Mouse (Mus musculus): ENCODE measurements around the gene N4bp1. TPM values are rescaled to one million over a fixed set of nuclear protein-coding genes. Genes with fewer than 3 reads are reported as not detected.

The N4bp1 gene
- polyA plus RNA-seq, 1 experiment = 13.2 TPM

- Histone ChIP-seq H3K27ac (ENCODE audit: insufficient read depth, low read depth, low read length) (no peak overlapping the region), H3K27me3 (replicated peaks; ENCODE audit: control insufficient read depth, insufficient read depth, low read length) (no peaks in the 10 kb centered on the region), H3K36me3 (ENCODE audit: control insufficient read depth, insufficient read depth, low read length) (no peaks in the 10 kb centered on the region), H3K4me3 (ENCODE audit: insufficient read depth, low read depth, low read length) (no peak overlapping the region), H3K4me1 (ENCODE audit: control insufficient read depth, insufficient read depth, low read length) (peaks cover 12% of the 10 kb centered on the region; the same call in 1 of the 2 replicates)
- TF ChIP-seq POLR2A (IDR thresholded peaks at IDR 0.05; ENCODE audit: low read depth, low read length) (no peak), CTCF (conservative IDR thresholded peaks at IDR 0.05; ENCODE audit: insufficient read depth, insufficient read length, low read depth, low read length) (no peak)
- WGBS = 73% methylated on average over 7 of the region's 7 CpGs
- peak; percentile 37 for DNase-seq
Observed at GRCm38 (mm10) chr8:86897726-86898419, 12.8 kb upstream of the N4bp1 start.

DNA sequence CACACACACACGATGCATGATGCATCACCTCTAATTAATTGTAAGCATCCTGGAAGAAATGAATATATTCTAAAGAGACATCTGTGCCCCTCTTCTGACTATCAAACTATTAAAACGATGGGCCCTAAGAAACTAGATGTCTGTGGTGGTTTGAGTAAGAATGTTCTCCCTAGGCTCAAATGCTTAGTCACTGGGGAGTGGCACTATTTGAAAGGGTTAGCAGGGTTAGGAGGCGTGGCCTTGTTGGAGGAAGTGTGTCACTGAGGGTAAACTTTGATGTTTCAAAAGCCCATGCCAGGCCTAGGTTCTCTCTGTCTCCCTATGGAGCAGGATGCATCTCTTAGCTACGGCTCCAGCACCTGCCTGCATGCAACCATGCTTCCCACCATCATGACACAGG is 10.3 kb upstream of the N4bp1 start:
- Histone ChIP-seq H3K27me3 (replicated peaks; ENCODE audit: control insufficient read depth, insufficient read depth, low read length) (no peaks in the 10 kb centered on the region), H3K4me1 (ENCODE audit: control insufficient read depth, insufficient read depth, low read length) (peaks cover 7% of the 10 kb centered on the region; the same call in 1 of the 2 replicates), H3K27ac (ENCODE audit: insufficient read depth, low read depth, low read length) (no peak overlapping the region), H3K36me3 (ENCODE audit: control insufficient read depth, insufficient read depth, low read length) (no peaks in the 10 kb centered on the region), H3K4me3 (ENCODE audit: insufficient read depth, low read depth, low read length) (no peak overlapping the region)
- no peak for TF ChIP-seq POLR2A (IDR thresholded peaks at IDR 0.05; ENCODE audit: low read depth, low read length)
- TF ChIP-seq CTCF (conservative IDR thresholded peaks at IDR 0.05; ENCODE audit: insufficient read depth, insufficient read length, low read depth, low read length) = no peak
- DNase-seq = no peak
- WGBS = 93% methylated on average over 4 of the region's 4 CpGs

GRCm38 (mm10) chr8:86894194-86894761 is 9.2 kb upstream of the N4bp1 start:
- no peak for DNase-seq
- Histone ChIP-seq H3K27ac (ENCODE audit: insufficient read depth, low read depth, low read length) (no peak overlapping the region), H3K27me3 (replicated peaks; ENCODE audit: control insufficient read depth, insufficient read depth, low read length) (no peaks in the 10 kb centered on the region), H3K4me1 (ENCODE audit: control insufficient read depth, insufficient read depth, low read length) (peaks cover 7% of the 10 kb centered on the region; the same call in 1 of the 2 replicates), H3K36me3 (ENCODE audit: control insufficient read depth, insufficient read depth, low read length) (no peaks in the 10 kb centered on the region), H3K4me3 (ENCODE audit: insufficient read depth, low read depth, low read length) (no peak overlapping the region)
- TF ChIP-seq POLR2A (IDR thresholded peaks at IDR 0.05; ENCODE audit: low read depth, low read length) = no peak
- TF ChIP-seq CTCF (conservative IDR thresholded peaks at IDR 0.05; ENCODE audit: insufficient read depth, insufficient read length, low read depth, low read length) = no peak
- 68% methylated on average over 6 of the region's 6 CpGs for WGBS

GRCm38 (mm10) chr8:86893554-86893953 is 8.5 kb upstream of the N4bp1 start:
- 84% methylated on average over 4 of the region's 4 CpGs for WGBS
- no peak overlapping the region for H3K27ac ChIP-seq (ENCODE audit: insufficient read depth, low read depth, low read length)
- H3K4me3 ChIP-seq (ENCODE audit: insufficient read depth, low read depth, low read length) = no peak overlapping the region
- no peak for DNase-seq
- H3K36me3 ChIP-seq (ENCODE audit: control insufficient read depth, insufficient read depth, low read length) = no peaks in the 10 kb centered on the region
- H3K27me3 ChIP-seq (replicated peaks; ENCODE audit: control insufficient read depth, insufficient read depth, low read length) = no peaks in the 10 kb centered on the region
- no peak for TF ChIP-seq POLR2A (IDR thresholded peaks at IDR 0.05; ENCODE audit: low read depth, low read length)
- TF ChIP-seq CTCF (conservative IDR thresholded peaks at IDR 0.05; ENCODE audit: insufficient read depth, insufficient read length, low read depth, low read length) = no peak
- H3K4me1 ChIP-seq (ENCODE audit: control insufficient read depth, insufficient read depth, low read length) = peaks cover 7% of the 10 kb centered on the region; the same call in 1 of the 2 replicates

DNA sequence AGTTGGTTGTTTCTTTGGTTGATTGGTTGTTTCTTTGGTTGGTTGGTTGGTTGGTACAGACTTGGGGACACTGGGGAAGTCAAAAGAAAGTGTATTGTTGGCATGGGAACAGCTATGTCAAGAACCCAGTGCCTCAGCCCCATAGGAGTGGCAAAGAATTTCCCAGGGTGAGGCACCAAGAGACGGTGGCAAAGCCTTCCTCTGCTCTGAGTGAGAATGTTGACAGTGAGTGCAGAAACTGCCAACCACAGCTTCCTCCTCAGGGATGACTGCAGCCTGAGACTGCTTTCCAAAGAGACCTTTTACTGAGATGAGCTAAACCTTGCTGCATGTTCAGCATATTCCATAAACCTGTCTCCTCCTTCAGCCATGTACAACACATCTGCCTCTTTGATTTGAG is 6.5 kb upstream of the N4bp1 start:
- H3K27ac ChIP-seq (ENCODE audit: insufficient read depth, low read depth, low read length) = no peak overlapping the region
- H3K4me3 ChIP-seq (ENCODE audit: insufficient read depth, low read depth, low read length) = no peak overlapping the region
- H3K27me3 ChIP-seq (replicated peaks; ENCODE audit: control insufficient read depth, insufficient read depth, low read length) = no peaks in the 10 kb centered on the region
- TF ChIP-seq CTCF (conservative IDR thresholded peaks at IDR 0.05; ENCODE audit: insufficient read depth, insufficient read length, low read depth, low read length) = no peak
- no peak for TF ChIP-seq POLR2A (IDR thresholded peaks at IDR 0.05; ENCODE audit: low read depth, low read length)
- no peak for DNase-seq
- peaks cover 10% of the 10 kb centered on the region; the same call in 1 of the 2 replicates for H3K4me1 ChIP-seq (ENCODE audit: control insufficient read depth, insufficient read depth, low read length)
- 65% methylated on average over 1 of the region's 1 CpGs for WGBS
- no peaks in the 10 kb centered on the region for H3K36me3 ChIP-seq (ENCODE audit: control insufficient read depth, insufficient read depth, low read length)

DNA sequence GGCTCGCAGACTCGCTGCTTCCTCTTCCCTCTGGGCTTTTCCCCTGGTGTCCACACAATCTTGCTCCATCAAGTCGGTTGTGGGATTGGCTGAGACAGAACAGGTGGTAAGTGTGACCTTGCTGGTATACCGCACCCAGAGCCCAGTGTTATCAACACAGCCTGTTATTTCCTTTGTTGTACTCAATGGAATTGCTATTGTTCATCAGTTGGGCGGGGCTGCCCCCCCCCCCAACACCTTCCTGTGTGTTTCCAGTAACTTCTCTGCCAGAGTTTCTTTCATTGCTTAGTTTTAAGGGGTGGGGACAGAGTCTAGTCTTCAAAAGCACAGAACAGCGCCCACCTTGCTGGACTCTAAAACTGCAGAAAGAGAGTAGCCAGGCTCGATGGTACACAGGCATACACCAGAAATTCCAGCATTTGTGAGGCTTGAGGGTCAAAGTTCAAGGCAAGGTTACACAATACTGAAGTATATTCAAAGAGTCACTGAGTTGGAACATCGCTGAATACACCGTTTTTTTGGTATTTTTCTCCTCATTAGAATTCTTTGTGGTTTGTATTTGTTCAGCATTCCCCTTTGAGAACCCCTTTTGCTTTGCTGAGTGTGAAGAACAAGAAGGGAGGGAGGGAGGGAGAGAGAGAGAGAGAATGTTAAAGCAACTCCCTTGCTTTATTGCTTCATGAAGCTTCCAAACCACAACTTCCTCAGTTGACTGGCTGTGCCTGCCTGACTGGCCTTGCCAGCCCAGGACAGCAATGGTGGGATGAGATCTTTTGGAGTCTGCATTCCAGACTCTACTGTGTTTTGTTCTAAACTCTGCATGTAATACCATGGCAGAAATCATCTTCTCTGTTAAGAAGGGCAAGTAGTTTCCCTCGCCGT is 3.2 kb upstream of the N4bp1 start:
- no peak overlapping the region for H3K4me3 ChIP-seq (ENCODE audit: insufficient read depth, low read depth, low read length)
- DNase-seq = peak; percentile 83
- peaks cover 6% of the 10 kb centered on the region; the same call in 1 of the 2 replicates for H3K4me1 ChIP-seq (ENCODE audit: control insufficient read depth, insufficient read depth, low read length)
- no peak for TF ChIP-seq POLR2A (IDR thresholded peaks at IDR 0.05; ENCODE audit: low read depth, low read length)
- no peak for TF ChIP-seq CTCF (conservative IDR thresholded peaks at IDR 0.05; ENCODE audit: insufficient read depth, insufficient read length, low read depth, low read length)
- H3K27ac ChIP-seq (ENCODE audit: insufficient read depth, low read depth, low read length) = peak overlapping the region; percentile 51
- H3K27me3 ChIP-seq (replicated peaks; ENCODE audit: control insufficient read depth, insufficient read depth, low read length) = no peaks in the 10 kb centered on the region
- 50% methylated on average over 11 of the region's 11 CpGs for WGBS
- H3K36me3 ChIP-seq (ENCODE audit: control insufficient read depth, insufficient read depth, low read length) = no peaks in the 10 kb centered on the region
